25 mouse cellular contexts compared by ENCODE assay signal in the genomic region with DNA sequence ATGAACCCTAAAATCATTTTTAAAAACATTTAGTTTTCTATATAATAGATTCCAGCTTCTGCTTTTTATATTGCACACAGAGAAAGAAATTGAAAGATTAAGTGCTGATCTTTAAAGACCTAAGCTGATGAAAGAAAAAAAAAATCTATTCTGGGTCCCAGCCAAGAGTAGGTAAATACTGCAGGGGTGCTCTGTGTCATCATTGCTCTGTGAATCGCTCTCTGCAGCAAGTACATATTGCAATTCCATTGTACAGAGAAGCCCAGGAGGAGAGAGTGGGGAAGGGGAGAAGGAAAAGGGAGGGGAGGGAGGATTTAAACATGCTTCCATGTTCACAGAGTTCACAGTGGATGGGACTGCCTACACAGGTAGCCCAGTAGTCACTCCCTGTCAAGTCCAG.
"Had no signal": no experiment of that assay in that cellular context is flagged by ENCODE, and none has a peak within 500 bp of the region (broad histone marks: within the 10 kb centered on the region; RNA-seq: fewer than 3 reads in every experiment).

No protein-coding gene starts in this region.

- H3K36me3 ChIP-seq: heart, embryonic 13.5 days; heart, embryonic 15.5 days; hindbrain, embryonic 12.5 days; intestine, embryonic 15.5 days; limb, embryonic 13.5 days; limb, embryonic 15.5 days had no signal

- H3K9ac ChIP-seq: heart, embryonic 13.5 days; heart, embryonic 15.5 days; hindbrain, embryonic 12.5 days; hindbrain, embryonic 14.5 days; intestine, embryonic 15.5 days; limb, embryonic 13.5 days; limb, embryonic 15.5 days had no signal

- H3K4me2 ChIP-seq: heart, embryonic 11.5 days; heart, embryonic 13.5 days; heart, embryonic 15.5 days; hindbrain, embryonic 12.5 days; hindbrain, embryonic 14.5 days; intestine, embryonic 15.5 days; limb, embryonic 13.5 days; limb, embryonic 15.5 days had no signal

- H3K4me1 ChIP-seq: heart, embryonic 15.5 days; intestine, embryonic 15.5 days; limb, embryonic 15.5 days had no signal

- H3K4me3 ChIP-seq: gastrocnemius, adult 2 months; heart, embryonic 13.5 days; heart, embryonic 15.5 days; hindbrain, embryonic 12.5 days; intestine, embryonic 15.5 days; layer of hippocampus, adult 2 months; limb, embryonic 13.5 days; limb, embryonic 15.5 days had no signal

- DNase-seq: gastrocnemius, adult 2 months; gastrocnemius, postnatal 10 days; gastrocnemius, postnatal 25 days; heart, adult 18-20 months; heart, postnatal 14 days; heart, postnatal 36 days; kidney, adult 18-20 months; kidney, adult 8-10 months; kidney, postnatal 10 days; kidney, postnatal 25 days; kidney, postnatal 4 days; left cerebral cortex, postnatal 4 days had no signal

- H3K9me3 ChIP-seq: heart, embryonic 13.5 days; heart, embryonic 15.5 days; hindbrain, embryonic 12.5 days; intestine, embryonic 15.5 days; limb, embryonic 13.5 days; limb, embryonic 15.5 days had no signal

- H3K27me3 ChIP-seq: heart, embryonic 13.5 days; heart, embryonic 15.5 days; hindbrain, embryonic 12.5 days; intestine, embryonic 15.5 days; limb, embryonic 13.5 days; limb, embryonic 15.5 days had no signal

- ATAC-seq: forebrain, embryonic 16.5 days; hindbrain, embryonic 16.5 days; inflammation-experienced regulatory T-cells, adult 6 months; intestine, embryonic 15.5 days; intestine, postnatal 0 days had no signal

- H3K27ac ChIP-seq: gastrocnemius, adult 2 months; heart, embryonic 13.5 days; heart, embryonic 15.5 days; hindbrain, embryonic 12.5 days; hindbrain, embryonic 14.5 days; intestine, embryonic 15.5 days; layer of hippocampus, adult 2 months; limb, embryonic 13.5 days; limb, embryonic 15.5 days had no signal
